ENCODE assay signal across 17 mouse cellular contexts in the genomic region with DNA sequence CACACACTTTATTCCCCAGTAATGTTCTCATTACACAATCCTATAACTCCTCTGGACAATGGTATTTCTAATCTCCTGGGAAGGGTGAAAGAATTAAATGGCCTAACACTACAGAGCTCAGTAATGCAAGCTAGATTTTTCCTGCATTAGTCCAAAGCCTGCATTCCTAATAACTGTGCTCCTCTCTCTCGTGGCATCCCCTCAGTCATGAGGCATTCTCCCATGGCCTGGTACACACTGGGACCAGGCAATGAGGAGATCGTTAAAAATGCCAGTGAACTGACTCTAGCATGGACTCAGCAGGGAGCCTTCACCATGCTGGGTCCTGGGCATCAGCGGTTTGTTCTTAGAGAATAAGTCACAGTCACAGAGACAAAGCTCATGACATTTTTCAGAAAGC.
"Had no signal": no experiment of that assay in that cellular context is flagged by ENCODE, and none has a peak within 500 bp of the region (broad histone marks: within the 10 kb centered on the region; RNA-seq: fewer than 3 reads in every experiment).

No protein-coding gene starts in this region.

- H3K27me3 ChIP-seq: lung, embryonic 15.5 days; midbrain, embryonic 13.5 days; midbrain, embryonic 15.5 days; neural tube, embryonic 12.5 days had no signal

- DNase-seq: liver, postnatal 0 days; lung, adult 2 months; lung, postnatal 14 days; lung, postnatal 36 days; retina, postnatal 1 day; right cerebral cortex, adult 18-20 months; right cerebral cortex, postnatal 25 days; right cerebral cortex, postnatal 4 days; spleen, adult 18-20 months; thymus, adult 18-20 months; thymus, postnatal 14 days; thymus, postnatal 36 days had no signal

- ATAC-seq: liver, postnatal 0 days; lung, postnatal 0 days; midbrain, embryonic 13.5 days; midbrain, embryonic 15.5 days had no signal
